Mouse (Mus musculus): ENCODE data around the gene Tmem11. TPM values are rescaled to one million over a fixed set of nuclear protein-coding genes. Genes with fewer than 3 reads are reported as not detected.

Gene Tmem11
- 15.6 TPM in 2 replicates for polyA plus RNA-seq (2012; rRNA removed)

DNA sequence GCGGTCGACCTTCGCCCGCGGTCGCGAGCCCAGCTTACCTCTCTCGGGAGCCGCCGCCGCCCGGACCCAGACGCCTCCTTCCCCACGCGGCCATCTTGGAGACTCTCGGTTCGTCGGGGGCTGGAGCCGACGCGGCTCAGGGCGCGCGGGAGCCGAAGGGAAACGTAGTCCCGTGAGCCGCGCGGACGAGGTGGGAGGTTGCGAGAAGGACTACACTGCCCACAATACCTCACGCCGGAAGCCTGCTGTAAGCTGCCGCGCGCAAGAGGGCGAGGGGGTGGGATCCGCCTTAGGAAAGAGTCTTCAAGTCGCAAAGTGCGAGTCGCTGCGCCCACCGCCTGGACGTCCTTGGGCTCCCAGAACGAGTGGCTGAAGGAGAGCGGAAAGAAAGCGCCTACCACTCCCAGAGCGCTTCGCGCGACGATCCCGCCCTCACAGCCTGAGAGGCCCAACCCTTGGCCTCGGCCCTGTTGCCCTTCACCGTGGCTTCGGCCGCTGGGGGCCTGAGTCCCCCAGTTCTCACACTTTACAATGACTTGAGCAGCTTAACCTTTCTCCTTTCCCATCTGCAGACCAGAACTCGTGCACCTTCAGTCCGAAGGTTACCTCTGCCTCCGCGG is at the start of gene Tmem11:
Tmem11 (minus strand) TSS at position 598 of the 620 bp plus-strand sequence.
- TF ChIP-seq POLR2A (IDR thresholded peaks at IDR 0.05; ENCODE audit: control insufficient read depth, low read depth, low read length) (peak; percentile 89), CTCF (IDR thresholded peaks at IDR 0.05; ENCODE audit: control insufficient read depth, insufficient read depth, insufficient replicate concordance, low read depth, low read length) (no peak)
- Histone ChIP-seq H3K27ac (ENCODE audit: control insufficient read depth, insufficient read depth, low read depth, low read length) (peak within 1 kb of the TSS; percentile 95), H3K4me1 (ENCODE audit: control insufficient read depth, insufficient read depth, low read length) (peaks cover 14% of the 10 kb centered on the region), H3K36me3 (ENCODE audit: control insufficient read depth, insufficient read depth, low read length) (peaks cover 1% of the 10 kb centered on the region; the same call in 1 of the 2 replicates), H3K4me3 (ENCODE audit: control insufficient read depth, low read depth, low read length) (peak within 1 kb of the TSS; percentile 97), H3K27me3 (ENCODE audit: control insufficient read depth, insufficient read depth, low read length) (no peaks in the 10 kb centered on the region)

DNA sequence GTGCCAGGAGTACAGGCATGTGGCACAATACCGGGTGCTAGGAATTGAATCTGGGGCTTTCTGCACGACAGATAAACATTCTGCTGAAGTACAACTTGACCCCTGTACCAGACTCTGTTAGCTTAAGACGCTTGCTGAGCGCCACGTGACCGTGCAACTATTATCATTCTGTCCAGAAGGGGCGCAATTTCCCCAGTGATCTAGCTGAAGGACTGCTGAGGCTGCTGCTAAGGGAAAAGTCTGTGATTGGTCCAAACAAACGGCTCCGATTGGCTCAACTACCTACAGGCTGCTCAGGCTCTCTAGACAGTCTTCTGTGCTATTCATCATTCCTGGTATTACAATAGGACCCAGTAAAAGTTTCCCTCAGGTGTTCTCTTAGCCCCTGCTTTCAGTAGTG is 48.2 kb upstream of the Tmem11 start:
- Histone ChIP-seq H3K27me3 (ENCODE audit: control insufficient read depth, insufficient read depth, low read length) (no peaks in the 10 kb centered on the region), H3K4me1 (ENCODE audit: control insufficient read depth, insufficient read depth, low read length) (peaks cover 16% of the 10 kb centered on the region), H3K36me3 (ENCODE audit: control insufficient read depth, insufficient read depth, low read length) (no peaks in the 10 kb centered on the region), H3K4me3 (ENCODE audit: control insufficient read depth, low read depth, low read length) (no peak overlapping the region), H3K27ac (ENCODE audit: control insufficient read depth, insufficient read depth, low read depth, low read length) (no peak overlapping the region)
- TF ChIP-seq POLR2A (IDR thresholded peaks at IDR 0.05; ENCODE audit: control insufficient read depth, low read depth, low read length) (no peak), CTCF (IDR thresholded peaks at IDR 0.05; ENCODE audit: control insufficient read depth, insufficient read depth, insufficient replicate concordance, low read depth, low read length) (peak; percentile 79; the same call in 1 of the 2 replicates)

DNA sequence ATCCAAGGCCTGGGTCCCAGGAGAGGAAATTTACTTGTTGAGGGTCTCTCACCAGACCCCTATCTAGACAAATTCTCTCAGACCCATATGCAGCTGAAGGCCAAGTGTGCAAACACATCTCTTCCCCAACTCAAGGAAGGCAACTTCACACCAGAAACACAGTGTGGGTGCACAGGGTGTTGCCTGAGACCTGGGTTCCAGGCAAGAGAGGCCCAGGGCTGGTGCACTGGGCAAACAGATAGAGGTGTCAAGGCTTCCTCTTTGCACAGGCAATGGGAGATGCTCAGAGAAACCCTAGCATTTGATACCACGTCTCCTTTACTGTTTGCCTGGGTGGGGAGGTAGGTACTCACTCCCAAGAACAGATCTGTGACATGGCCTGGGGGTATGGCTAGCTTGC is 45.9 kb upstream of the Tmem11 start:
- H3K4me1 ChIP-seq (ENCODE audit: control insufficient read depth, insufficient read depth, low read length) = peaks cover 5% of the 10 kb centered on the region

DNA sequence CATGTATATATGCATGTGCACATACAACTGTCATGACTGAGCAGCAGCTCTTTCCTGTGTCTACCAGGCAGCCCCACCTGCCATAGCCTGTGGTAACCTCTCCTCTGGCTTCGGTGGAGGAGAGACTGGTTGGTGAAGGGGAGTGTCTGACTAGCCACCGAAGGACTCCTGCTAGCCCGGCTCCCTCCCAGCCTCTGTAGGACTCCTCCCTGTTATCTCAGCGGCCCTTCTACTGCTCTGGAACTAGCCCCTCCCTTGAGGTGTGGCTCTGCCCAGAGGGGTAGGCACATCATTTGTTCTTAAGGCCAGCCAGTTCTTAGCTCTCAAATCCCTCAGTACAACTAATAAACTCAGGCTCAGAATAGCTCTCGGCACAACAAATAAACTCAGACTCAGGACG is 45.4 kb upstream of the Tmem11 start:
- Histone ChIP-seq H3K27me3 (ENCODE audit: control insufficient read depth, insufficient read depth, low read length) (no peaks in the 10 kb centered on the region), H3K36me3 (ENCODE audit: control insufficient read depth, insufficient read depth, low read length) (no peaks in the 10 kb centered on the region), H3K4me3 (ENCODE audit: control insufficient read depth, low read depth, low read length) (no peak overlapping the region), H3K4me1 (ENCODE audit: control insufficient read depth, insufficient read depth, low read length) (peaks cover 5% of the 10 kb centered on the region), H3K27ac (ENCODE audit: control insufficient read depth, insufficient read depth, low read depth, low read length) (no peak overlapping the region)
- no peak for TF ChIP-seq POLR2A (IDR thresholded peaks at IDR 0.05; ENCODE audit: control insufficient read depth, low read depth, low read length)
- TF ChIP-seq CTCF (IDR thresholded peaks at IDR 0.05; ENCODE audit: control insufficient read depth, insufficient read depth, insufficient replicate concordance, low read depth, low read length) = no peak

More for the DNA sequence above, 45.9 kb upstream of the Tmem11 start:
- Histone ChIP-seq H3K27ac (ENCODE audit: control insufficient read depth, insufficient read depth, low read depth, low read length) (no peak overlapping the region), H3K27me3 (ENCODE audit: control insufficient read depth, insufficient read depth, low read length) (no peaks in the 10 kb centered on the region), H3K36me3 (ENCODE audit: control insufficient read depth, insufficient read depth, low read length) (no peaks in the 10 kb centered on the region), H3K4me3 (ENCODE audit: control insufficient read depth, low read depth, low read length) (no peak overlapping the region)
- TF ChIP-seq POLR2A (IDR thresholded peaks at IDR 0.05; ENCODE audit: control insufficient read depth, low read depth, low read length) (no peak), CTCF (IDR thresholded peaks at IDR 0.05; ENCODE audit: control insufficient read depth, insufficient read depth, insufficient replicate concordance, low read depth, low read length) (no peak)

DNA sequence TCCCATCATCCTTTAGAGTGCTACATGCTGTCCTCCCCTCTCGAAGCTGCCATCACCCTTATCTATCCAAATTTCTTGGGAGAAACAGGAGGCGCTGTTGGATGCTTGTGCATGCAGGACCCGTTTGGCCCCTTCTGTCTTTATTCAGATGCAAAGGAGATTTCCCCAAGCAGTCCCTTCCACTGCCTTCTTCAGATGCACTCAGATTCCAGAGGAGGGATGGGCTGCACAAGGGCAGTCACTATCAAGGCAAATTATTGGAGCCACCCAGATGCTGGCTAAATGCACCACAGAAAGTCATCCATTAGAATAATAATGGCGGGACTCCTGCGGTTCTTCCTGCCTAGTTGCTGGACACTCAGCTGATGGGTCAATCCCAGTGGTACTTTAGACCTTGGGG is 43.9 kb upstream of the Tmem11 start:
- Histone ChIP-seq H3K4me1 (ENCODE audit: control insufficient read depth, insufficient read depth, low read length) (peaks cover 5% of the 10 kb centered on the region), H3K27me3 (ENCODE audit: control insufficient read depth, insufficient read depth, low read length) (no peaks in the 10 kb centered on the region), H3K4me3 (ENCODE audit: control insufficient read depth, low read depth, low read length) (no peak overlapping the region), H3K36me3 (ENCODE audit: control insufficient read depth, insufficient read depth, low read length) (no peaks in the 10 kb centered on the region), H3K27ac (ENCODE audit: control insufficient read depth, insufficient read depth, low read depth, low read length) (no peak overlapping the region)
- no peak for TF ChIP-seq POLR2A (IDR thresholded peaks at IDR 0.05; ENCODE audit: control insufficient read depth, low read depth, low read length)
- no peak for TF ChIP-seq CTCF (IDR thresholded peaks at IDR 0.05; ENCODE audit: control insufficient read depth, insufficient read depth, insufficient replicate concordance, low read depth, low read length)

DNA sequence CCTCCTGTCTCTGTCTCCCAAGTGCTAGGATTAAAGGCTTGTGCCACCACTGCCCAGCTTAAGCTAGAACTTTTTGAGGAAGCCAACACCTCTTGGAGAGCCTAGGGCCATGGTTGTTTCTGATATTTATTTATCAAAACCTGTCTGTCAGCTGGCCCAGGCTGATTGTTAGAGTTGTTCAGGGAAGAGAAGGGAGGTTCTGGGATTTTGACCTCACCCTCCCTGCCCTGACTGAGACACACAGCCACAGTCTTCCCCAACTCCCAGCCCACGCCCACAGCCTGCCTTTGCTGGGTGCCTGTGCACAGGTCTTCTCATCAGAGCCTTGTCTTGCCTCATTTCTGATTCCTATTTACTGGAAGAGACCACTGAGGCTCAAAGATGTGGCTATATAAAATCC is 43.1 kb upstream of the Tmem11 start:
- Histone ChIP-seq H3K27me3 (ENCODE audit: control insufficient read depth, insufficient read depth, low read length) (no peaks in the 10 kb centered on the region), H3K36me3 (ENCODE audit: control insufficient read depth, insufficient read depth, low read length) (no peaks in the 10 kb centered on the region), H3K4me3 (ENCODE audit: control insufficient read depth, low read depth, low read length) (no peak overlapping the region), H3K4me1 (ENCODE audit: control insufficient read depth, insufficient read depth, low read length) (peaks cover 2% of the 10 kb centered on the region; the same call in 1 of the 2 replicates), H3K27ac (ENCODE audit: control insufficient read depth, insufficient read depth, low read depth, low read length) (no peak overlapping the region)
- TF ChIP-seq POLR2A (IDR thresholded peaks at IDR 0.05; ENCODE audit: control insufficient read depth, low read depth, low read length) (no peak), CTCF (IDR thresholded peaks at IDR 0.05; ENCODE audit: control insufficient read depth, insufficient read depth, insufficient replicate concordance, low read depth, low read length) (no peak)

DNA sequence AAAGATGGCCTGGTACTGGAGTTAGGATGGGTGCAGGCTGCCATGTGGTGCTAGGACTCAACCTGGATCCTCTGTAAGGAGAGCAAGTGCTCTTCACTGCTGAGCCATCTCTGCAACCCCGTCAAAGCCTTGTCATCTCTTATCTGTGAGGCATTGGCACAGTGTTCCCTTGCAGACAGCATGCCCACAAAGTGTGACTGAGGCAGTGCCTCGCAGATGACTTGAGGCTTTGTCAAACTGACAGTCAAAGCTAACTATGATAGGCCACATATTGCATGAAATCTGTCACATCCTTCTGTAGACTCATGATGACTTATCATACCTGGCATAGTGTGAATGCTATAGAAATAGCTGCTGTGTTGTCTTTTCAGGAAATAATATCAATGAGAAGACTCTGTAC is 40.9 kb upstream of the Tmem11 start:
- Histone ChIP-seq H3K4me1 (ENCODE audit: control insufficient read depth, insufficient read depth, low read length) (peaks cover 6% of the 10 kb centered on the region; the same call in 1 of the 2 replicates), H3K4me3 (ENCODE audit: control insufficient read depth, low read depth, low read length) (no peak overlapping the region), H3K27ac (ENCODE audit: control insufficient read depth, insufficient read depth, low read depth, low read length) (no peak overlapping the region), H3K27me3 (ENCODE audit: control insufficient read depth, insufficient read depth, low read length) (no peaks in the 10 kb centered on the region), H3K36me3 (ENCODE audit: control insufficient read depth, insufficient read depth, low read length) (no peaks in the 10 kb centered on the region)
- TF ChIP-seq CTCF (IDR thresholded peaks at IDR 0.05; ENCODE audit: control insufficient read depth, insufficient read depth, insufficient replicate concordance, low read depth, low read length) (no peak), POLR2A (IDR thresholded peaks at IDR 0.05; ENCODE audit: control insufficient read depth, low read depth, low read length) (no peak)
